Mouse (Mus musculus) thymus, postnatal 10 days (tissue): ENCODE results near the gene Cux1.
A peak's percentile ranks its signal among the peaks of the same experiment; 100 is the strongest.
"Not testable (repeated sequence)": the region's sequence is repeated elsewhere in the genome, so short reads cannot be mapped to it uniquely, and the experiment has no call there.

Experiments
- DNase-seq, 2 experiments: peaks; one replicate each; pipeline ENCODE4 v3.0.0; 2021; ENCODE audit warnings: low spot score in 2 of 2

Gene Cux1

DNA sequence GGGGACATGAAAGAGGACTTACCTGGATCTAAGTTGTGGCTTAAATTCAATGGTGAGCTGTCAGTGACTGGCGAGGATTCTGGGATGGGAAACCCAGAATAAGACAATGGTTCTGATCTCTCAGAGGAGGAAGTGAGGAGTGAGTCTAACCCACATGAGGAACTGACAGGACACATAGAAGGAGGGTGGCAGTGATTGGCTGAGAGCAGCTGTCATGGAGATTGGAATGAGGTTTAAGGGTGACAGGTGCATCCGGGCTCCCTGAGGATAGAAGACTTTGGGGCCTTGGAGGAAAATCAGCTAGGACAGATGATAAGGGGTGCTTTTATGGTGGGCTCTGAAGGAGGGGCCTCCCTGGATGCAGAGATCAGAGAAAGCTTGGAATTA, 320.8 kb downstream of the Cux1 start, which contains the start of gene Sh2b2:
Gene Sh2b2, minus strand, starts transcription at position 105 of the 387 bp plus-strand sequence.
- no peak for DNase-seq

DNA sequence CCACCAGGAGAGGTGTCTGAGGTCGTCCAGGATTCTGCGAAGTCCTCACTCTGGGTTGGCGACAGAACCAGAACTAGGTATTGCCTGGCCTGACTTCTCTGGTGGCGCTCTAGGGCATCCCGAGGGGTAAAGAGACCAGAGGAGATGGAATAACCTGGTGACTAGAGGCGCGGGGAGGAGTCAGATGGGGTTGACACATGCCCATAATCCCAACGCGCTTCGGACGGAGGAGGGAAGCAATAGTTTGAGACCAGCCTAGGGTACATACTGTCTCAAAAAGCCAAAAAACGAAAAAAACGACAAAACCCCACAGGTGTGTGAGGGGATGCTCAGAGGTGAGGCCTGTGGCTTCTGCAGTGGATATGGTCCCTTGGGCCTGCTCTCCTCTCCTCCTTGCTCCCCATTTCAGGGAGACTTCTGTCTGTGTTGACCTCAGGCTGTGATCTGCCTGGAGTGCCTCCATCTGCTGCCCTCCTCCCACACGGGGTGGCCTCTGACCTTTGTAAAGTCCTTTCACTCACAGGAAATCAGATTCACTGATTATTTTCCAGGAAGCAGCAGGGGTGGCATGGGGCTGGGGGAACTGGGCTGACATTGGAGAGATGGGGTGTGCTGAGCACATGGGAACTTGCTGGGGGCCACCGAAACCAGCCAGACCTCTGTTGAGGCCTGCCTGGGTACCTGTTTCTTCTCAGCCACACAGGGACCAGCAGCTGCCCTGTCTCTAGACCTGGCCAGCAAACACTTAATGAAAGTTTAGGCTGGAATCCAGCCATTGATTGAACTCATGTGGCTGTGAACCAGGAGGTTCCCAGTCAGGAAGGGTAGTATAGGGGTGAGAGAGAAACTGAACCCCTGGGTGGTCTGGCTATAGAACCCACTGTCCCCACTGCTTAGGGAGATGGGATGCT, 321.5 kb downstream of the Cux1 start:
- no peak for DNase-seq

DNA sequence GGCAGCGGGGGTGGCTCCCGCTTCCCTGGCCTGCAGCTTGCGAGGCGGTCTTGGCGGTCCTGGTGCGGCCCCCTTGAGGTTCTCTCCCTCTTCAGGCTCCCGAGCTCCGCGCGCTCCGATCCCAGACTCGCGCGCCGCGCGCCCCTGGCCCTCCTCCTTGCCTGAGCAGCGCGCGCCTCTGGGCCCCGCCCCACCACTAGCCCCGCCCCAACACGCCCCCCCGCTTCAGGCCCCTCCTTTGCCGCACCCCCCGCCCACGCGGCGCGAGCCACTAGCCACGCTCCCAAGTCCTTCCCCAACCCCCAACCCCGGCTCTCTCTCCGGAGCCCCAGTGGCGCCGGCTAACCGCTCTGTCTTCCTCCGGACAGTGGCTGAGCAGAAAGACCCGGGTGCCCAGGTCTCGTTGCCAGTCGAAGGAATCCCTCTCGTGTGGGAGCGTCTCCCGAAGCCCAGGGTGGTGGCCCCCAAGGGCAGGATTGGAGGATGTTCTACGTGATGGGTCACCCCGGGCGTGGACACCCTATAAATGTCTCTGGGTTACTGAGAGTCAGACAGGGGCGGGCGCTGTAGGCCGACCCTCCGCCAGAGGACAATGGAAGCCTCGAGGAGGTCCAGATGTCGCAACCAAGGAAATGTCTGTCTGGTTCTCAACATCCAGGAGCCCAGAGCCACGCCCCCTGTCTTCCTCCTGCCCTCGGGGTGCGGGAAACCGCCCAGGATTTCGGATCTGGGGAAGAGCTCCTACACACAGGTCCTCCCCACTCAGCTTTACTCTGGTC, 322.3 kb downstream of the Cux1 start:
- peak; percentile 43 to 66 for DNase-seq

DNA sequence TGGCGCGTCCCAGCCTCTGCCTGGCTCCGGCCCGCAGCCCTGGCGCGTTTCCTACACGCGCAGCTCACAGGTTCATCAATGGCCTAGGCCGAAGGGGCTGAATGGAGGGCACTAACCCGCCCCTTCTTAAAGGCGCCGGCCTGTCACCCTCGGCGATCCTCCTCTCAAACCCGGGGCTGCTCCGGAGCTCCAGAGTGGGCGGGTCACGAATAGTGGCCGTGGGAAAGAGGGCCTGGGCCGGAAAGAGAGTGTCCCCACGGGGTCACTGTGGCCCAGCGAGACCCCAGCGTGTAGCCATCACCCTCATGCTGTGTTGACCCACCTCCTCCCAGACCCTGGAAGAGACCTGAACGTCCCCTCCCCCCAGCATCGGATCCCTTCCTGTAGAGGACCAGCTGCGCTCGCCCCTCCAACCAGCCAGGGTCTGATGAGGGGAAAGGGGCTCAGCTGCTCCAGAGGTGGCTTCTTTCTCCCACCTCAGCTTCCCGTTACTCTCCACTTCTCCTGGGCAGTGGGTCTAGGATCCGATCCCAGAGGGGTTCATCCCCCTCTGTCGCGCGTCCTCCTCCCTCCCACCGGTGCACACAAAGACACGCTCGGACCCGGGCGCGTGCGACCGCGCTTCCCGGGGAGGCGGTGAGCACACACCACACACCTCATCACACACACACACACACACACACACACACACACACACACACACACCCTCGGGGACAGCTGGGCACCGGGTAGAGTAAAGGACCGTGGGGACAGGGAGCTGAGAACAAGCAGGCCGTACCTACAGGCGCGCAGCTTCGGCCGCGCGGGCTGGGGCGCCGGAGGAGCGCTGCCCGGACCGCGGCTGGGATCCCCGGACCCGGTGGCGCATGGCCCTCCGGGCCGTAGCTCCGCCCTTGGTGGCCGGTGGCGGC, 323.2 kb downstream of the Cux1 start:
- no peak for DNase-seq

DNA sequence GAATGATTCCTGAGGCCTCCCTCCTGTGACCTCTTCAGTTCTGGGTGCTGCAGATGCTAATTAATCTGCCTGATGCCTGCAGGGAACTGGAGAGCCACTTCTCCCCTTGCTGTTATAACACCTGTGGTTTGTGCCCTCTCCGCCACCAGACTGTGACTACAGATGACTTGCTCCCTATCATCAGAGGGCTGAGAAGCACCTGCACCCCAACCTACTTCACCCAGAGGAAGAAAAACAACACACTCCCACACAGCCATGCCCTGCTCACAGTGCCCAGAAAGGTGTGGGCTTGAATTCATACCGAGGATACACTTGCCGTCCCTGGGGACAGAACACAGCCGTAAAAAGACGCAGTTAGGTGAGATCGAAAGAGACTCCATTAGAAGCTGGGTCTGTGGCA, 326.1 kb downstream of the Cux1 start:
- DNase-seq = peak; percentile 36 to 44

DNA sequence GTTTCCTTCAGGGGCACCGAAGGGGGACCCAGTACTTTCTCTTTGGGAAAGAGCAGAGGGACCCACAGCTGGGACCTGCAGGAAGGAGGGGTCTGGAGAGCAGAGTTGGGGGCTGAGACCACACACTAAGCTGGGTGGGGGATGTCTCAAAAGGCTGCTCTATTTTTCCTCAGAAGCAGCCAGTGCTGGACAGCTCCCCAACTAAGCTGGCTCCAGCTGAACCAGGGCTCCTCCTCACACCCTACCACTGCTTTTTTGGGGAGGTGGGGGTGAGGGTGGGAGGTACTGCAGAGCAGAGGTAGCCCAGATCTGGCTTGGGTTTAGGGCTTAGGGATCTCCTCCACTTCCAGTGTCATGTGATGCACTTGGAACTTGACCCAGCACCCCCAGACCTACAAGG, 326.9 kb downstream of the Cux1 start:
- DNase-seq = no peak

DNA sequence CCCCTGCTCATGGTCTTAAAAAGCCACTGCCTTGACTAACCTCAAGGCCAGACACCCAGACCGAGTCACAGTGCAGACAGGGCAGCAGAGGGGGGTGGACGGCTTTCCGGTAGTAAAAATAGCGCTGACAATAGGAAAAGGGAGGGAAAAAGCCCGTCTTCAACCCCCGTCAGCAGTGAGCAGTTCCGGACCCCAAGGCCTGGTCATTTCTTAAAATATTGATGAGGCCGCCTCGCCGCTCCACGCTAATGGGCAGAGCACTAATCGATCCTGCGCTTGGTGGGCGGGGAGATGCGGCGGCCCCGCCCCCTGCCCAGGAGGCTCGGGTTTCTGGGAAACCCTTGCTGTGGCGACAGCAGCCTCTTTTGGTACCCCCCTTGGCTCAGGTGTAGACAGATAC, 329.7 kb downstream of the Cux1 start:
- DNase-seq = no peak

DNA sequence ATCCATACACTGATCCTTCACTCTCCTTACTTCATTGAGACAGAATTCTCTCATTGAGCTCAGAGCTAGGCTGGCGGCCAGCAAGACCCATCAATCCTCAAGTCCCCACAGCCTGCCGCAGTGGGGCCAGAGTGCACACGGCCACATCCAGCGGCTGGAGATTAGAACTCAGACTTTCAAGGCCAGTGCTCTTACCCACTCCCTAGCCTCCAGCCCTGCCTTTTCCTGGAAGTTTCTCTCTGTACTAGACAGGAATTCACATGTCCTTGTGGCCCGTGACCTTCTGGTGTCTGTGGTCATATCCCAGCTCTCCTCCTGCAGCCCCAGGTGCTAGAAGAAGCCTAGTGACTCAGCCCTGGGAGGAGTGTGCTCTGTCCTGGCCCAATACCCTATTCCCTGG, 330.7 kb downstream of the Cux1 start:
- no peak for DNase-seq

DNA sequence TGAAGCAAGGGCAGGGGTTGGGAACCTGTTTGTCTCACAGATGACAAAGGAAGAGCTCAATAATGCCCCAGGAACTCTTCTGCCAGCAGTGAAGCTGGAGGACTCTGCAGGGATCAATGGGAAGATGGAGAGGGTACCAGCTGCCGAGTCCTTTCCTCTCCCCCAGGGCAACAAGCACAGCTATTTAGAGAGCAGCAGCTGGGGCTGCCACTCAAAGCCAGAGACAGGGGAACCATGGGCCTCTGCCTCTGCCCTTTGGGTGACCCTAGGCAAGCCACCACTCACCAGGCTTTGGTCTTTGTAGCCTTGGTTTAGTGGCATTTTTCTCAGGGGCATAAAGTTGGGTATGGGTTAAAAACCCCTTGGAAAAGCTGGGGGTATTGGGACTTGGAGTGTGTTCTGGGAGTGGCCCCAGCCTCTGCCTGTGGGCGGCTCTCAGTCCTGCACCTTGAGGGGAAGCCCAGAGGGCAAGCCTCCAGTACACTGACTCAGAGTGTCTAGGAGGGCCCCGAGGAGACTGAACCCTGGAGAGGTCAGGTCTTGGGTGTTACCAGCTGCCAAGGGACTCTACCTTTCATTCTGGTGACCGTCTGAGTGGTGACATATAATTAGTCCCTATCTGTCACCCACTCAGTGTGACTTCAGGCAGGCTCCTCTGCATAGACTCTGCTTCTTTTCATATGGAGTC, 336.8 kb downstream of the Cux1 start:
- no peak for DNase-seq

DNA sequence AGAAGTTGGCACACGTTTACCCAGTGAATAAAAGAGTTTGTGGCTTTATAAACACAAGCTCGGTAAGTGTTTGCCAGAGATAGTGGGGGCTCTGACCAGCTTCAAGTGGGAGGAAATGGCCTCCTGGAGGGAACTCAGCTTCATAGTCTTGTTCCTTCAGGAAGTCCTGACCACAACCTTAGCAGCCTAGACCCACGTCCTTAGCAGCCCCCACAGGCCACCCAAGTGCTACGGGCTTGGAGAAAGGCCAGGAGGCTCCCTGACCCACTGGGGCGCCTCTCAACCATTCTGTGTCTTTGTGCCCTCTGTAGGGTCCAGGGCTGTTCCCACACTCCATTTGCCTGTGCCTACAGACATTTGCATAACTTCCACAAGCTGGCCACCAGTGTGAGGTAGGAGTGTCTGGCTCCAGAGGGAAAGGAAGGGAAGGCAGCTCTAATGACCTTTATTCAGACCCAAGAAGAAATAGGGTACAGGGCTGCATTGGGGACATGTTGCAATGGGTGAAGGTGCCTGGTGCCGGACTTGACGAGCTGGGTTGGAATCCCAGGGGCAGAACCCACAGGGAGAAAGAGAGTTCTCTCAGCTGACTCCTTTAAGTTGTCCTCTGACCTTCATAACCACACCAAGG, 340.9 kb downstream of the Cux1 start:
- DNase-seq = no peak

DNA sequence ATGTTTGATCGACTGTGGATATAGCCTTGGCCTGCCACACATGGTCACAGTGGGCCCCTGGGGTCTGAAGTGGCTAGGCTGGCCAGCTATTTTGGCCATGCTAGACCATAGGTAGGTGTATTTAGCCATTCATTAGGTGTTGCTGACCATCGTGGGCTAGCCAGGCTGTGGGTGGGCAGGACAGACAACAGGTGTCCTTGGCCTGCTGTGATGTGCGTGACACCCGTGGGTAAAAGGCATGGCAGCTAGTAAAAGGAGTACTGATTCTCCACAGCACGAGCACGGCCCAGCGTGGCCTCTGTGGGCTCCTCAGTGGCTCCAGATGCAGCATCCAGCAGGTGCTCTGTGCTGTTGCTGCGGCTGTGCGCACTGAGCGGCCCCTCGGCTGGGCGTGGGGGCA, 348.7 kb downstream of the Cux1 start:
- DNase-seq = no peak

DNA sequence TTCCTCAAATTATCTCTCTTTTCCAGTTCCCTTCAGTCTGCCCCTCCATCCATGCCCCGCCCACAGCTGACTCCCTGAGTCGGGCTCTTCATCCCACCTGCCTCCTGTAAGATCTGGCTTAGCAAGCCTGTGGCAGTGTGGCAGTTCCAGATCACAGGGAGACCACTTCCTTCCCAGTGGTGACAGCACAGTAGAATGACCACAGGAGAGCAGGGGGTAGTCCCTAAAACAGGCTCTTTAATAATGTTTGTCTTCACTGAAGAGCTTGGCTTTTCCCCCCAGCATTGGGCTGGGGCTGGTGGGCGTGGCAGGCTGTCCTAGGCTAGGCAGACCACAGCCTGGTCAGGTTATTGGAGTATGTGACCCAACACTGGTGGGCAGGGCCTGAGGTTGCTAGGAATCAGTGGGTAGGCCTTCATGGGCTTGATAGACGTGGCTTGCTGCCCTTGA, 349.3 kb downstream of the Cux1 start:
- DNase-seq = no peak

DNA sequence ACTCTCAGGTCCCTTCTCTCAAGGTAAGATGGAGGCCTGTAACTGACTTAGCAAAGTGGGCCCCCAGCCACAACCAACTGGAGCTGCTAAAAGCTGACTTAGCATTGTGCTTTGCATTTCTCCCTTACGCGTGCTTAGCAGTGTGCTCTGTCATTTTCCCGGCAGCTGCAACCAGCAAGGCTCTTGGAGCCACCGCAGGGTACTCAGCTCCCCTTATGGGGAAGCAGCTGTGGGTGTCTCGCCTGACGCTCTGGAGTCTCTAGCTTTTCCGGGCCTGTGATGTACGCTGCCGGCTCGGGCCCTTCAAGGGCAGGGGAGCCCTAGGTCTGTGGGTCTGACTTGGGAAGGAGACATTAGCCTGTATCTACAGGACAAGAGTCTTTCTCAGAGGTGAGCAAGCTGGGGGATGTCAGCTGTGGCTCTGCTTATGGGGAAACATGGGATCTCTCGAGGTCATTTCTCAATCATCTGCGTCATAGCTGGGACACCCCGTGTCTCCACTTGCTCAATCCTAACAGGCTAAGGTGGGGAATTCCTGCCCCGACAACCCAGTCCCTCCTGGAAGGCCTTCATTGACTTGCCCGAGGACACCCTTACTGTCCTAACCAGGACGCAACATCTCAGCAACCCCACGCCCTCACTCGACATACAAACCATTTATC, 350.2 kb downstream of the Cux1 start:
- no peak for DNase-seq

DNA sequence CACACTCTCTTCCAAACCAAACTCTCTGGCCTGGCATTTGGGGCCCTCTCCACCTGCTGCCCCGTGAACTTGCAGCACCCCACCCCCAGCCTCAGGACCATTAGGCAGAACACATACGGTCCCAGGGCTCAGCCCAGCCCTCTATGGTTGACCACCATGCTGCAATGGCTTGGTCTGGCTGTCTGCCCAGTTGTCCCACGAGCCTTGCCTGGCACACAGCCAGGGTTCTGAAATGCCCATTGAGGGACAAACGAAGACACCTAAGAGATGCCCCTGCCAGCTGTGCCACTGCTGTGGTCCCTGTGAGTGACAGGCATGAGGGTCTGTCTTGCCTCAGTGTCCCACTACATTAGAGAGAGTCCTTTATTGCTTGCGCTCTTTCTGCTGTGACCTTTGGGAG, 351.3 kb downstream of the Cux1 start:
- no peak for DNase-seq

DNA sequence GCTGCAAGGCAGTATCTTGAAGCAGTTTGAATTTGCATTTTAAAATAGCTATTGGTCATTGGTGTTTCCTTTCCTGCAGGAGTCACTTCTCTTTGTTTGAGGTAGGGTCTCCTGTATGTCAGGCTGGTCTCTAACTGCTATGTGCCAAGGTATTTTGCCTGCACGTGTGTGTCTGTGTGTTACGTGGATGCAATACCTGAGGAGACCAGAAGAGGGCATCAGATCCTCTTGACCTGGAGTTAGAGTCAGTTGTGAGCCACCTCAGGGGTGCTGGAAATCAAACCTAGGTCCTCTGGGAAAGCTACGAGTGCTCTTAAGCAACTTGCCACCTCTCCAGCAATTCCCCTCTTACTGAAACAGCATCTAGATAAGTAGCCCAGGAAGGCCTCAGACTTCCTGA, 352.1 kb downstream of the Cux1 start:
- DNase-seq = no peak

DNA sequence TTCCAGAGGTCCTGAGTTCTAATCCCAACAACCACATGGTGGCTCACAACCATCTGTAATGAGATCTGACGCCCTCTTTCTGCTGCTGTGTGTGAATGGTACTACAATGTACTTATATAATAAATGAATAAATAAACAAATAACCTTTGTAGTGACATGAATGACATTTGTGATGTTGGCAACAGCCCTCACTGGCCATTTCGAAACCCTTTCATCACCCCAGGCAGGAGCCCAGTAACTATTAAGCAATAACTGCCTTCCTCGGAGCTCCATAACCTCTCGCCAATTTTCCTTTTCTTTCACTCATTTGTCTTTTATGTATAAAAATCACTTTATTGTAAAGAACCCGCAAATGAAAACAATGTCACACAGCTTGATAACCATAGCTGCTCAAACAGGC, 353.6 kb downstream of the Cux1 start:
- DNase-seq = no peak

DNA sequence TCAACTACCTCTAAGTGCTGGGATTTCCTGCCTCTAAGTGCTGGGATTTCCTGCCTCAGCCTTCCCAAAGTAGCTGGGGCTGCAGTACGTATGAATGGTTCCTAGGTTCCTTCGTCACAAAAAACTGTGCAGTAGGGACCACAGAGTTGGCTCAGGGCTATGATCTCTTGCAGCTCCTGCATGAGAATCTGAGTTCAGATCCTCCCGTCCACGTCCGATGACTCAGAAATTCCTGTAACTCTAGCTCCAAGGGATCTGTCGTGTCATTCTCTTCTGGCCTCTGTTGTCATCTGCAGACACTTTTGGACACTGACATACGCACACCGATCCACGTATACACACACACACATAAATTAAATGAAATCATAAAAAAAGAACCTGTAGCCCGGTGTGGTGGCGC, 354.6 kb downstream of the Cux1 start:
- no peak for DNase-seq

DNA sequence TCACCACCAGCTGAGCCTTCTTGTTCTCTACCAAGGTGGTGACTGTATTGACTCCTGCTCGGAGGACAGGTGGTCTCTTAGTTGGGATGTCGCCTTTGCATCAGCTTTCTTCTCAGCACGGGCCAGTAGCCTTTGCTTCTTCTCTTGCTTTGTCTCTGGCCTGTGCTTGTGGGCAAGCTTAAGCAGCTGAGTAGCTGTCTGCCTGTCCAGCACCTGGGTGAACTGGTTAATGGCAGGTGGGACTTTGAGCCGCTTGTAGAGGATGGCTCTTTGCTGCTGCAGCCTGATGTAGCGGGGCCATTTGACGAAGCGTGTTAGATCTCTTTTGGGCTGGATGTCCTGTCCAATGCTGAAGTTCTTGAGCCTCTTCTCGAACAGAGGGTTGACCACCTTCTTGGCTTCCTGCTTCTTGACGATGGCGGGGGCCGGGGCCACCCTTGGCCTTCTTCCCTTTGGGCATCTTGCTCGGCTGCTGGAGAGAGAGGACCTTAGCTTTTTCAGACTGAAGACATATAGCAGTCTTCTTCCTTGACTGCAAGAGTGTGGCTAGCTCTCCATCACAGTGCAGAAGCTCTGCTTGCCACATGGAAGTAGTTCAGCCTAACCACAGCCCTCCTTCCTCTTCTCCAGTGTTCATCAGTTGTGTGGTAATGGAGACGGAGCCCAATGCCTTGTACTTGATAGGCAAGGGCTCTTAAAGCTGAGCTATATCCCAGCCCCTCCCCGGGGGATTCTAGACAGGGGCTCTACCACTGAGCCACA, 355.8 kb downstream of the Cux1 start:
- not testable (repeated sequence) for DNase-seq

DNA sequence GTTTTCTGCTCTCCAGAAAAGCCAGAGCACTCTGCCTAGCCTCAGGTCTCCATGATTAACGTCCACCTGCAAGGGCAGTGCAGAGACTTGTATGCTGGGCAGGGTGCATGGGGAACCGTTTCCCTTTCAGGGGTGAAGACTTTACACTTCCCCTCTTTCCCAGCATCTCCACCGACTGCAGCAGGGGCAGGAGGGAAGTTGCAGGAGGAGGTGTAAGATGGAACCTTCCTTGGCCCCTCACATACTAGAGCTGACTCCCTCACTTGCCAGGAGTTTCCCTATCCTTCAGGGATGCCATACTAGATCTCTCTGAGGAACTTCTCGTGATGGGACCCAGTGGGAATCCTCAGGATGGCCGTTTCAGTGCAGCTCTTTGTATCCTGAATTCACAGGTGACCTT, 356.7 kb downstream of the Cux1 start:
- DNase-seq = no peak
